Mouse (Mus musculus): ENCODE results near the gene Gm21985.
"Not testable (repeated sequence)": the region's sequence is repeated elsewhere in the genome, so short reads cannot be mapped to it uniquely, and the experiment has no call there.

The Gm21985 gene

GRCm38 (mm10) chr2:112265448-112266241 is 469 bp upstream of the Gm21985 start, which contains the start of gene Slc12a6:
Gene Slc12a6 (plus strand): TSS chr2:112265825.
- DNase-seq (ENCODE audit: low spot score in 2 of 2) = peak; percentile 85 to 89

- DNase-seq (ENCODE audit: low spot score in 2 of 2) = no peak
Measured at GRCm38 (mm10) chr2:112266780-112267179, 666 bp downstream of the Gm21985 start.

GRCm38 (mm10) chr2:112267547-112268269 is 1.6 kb downstream of the Gm21985 start:
- DNase-seq (ENCODE audit: low spot score in 2 of 2) = no peak

GRCm38 (mm10) chr2:112270011-112270410 is 3.9 kb downstream of the Gm21985 start:
- no peak for DNase-seq (ENCODE audit: low spot score in 2 of 2)

GRCm38 (mm10) chr2:112272909-112273308 is 6.8 kb downstream of the Gm21985 start:
- DNase-seq (ENCODE audit: low spot score in 2 of 2) = no peak

GRCm38 (mm10) chr2:112273474-112273873 is 7.4 kb downstream of the Gm21985 start:
- DNase-seq (ENCODE audit: low spot score in 2 of 2) = no peak

GRCm38 (mm10) chr2:112276870-112277269 is 10.8 kb downstream of the Gm21985 start:
- no peak for DNase-seq (ENCODE audit: low spot score in 2 of 2)

GRCm38 (mm10) chr2:112282846-112283245 is 16.7 kb downstream of the Gm21985 start:
- no peak for DNase-seq (ENCODE audit: low spot score in 2 of 2)

GRCm38 (mm10) chr2:112284363-112285030 is 18.4 kb downstream of the Gm21985 start:
- no peak for DNase-seq (ENCODE audit: low spot score in 2 of 2)

- DNase-seq (ENCODE audit: low spot score in 2 of 2) = no peak
Measured at GRCm38 (mm10) chr2:112285031-112285390, 18.9 kb downstream of the Gm21985 start.

GRCm38 (mm10) chr2:112286062-112286461 is 19.9 kb downstream of the Gm21985 start:
- not testable (repeated sequence) for DNase-seq (ENCODE audit: low spot score in 2 of 2)

- DNase-seq (ENCODE audit: low spot score in 2 of 2) = no peak
Measured at GRCm38 (mm10) chr2:112287059-112287458, 20.9 kb downstream of the Gm21985 start.

GRCm38 (mm10) chr2:112289507-112289906 is 23.4 kb downstream of the Gm21985 start:
- DNase-seq (ENCODE audit: low spot score in 2 of 2) = no peak

- DNase-seq (ENCODE audit: low spot score in 2 of 2) = no peak
Measured at GRCm38 (mm10) chr2:112292823-112293222, 26.7 kb downstream of the Gm21985 start.

- no peak for DNase-seq (ENCODE audit: low spot score in 2 of 2)
Measured at GRCm38 (mm10) chr2:112296211-112296610, 30.1 kb downstream of the Gm21985 start.

GRCm38 (mm10) chr2:112298221-112298620 is 32.1 kb downstream of the Gm21985 start:
- DNase-seq (ENCODE audit: low spot score in 2 of 2) = no peak

GRCm38 (mm10) chr2:112308671-112309070 is 42.6 kb downstream of the Gm21985 start:
- DNase-seq (ENCODE audit: low spot score in 2 of 2) = no peak

GRCm38 (mm10) chr2:112309161-112309600 is 43.1 kb downstream of the Gm21985 start:
- no peak for DNase-seq (ENCODE audit: low spot score in 2 of 2)

GRCm38 (mm10) chr2:112315638-112316037 is 49.5 kb downstream of the Gm21985 start:
- no peak for DNase-seq (ENCODE audit: low spot score in 2 of 2)

GRCm38 (mm10) chr2:112318227-112318626 is 52.1 kb downstream of the Gm21985 start:
- DNase-seq (ENCODE audit: low spot score in 2 of 2) = no peak

GRCm38 (mm10) chr2:112318905-112319304 is 52.8 kb downstream of the Gm21985 start:
- no peak for DNase-seq (ENCODE audit: low spot score in 2 of 2)

GRCm38 (mm10) chr2:112328069-112328777 is 62.1 kb downstream of the Gm21985 start:
- DNase-seq (ENCODE audit: low spot score in 2 of 2) = no peak

Data from cerebellum, postnatal 4 days (tissue).